Mouse (Mus musculus) liver, embryonic 14.5 days (tissue): ENCODE measurements around the gene BC055324. TPM values are rescaled to one million over a fixed set of nuclear protein-coding genes. Genes with fewer than 3 reads are reported as not detected.
A peak's percentile ranks its signal among the peaks of the same experiment; 100 is the strongest.

Experiments
- ATAC-seq: fragments of 200-750 bp; cut with Nextera tagmentation; 2 replicates; pipeline ENCODE4 v1.8.0; 2017; ENCODE audit warnings: moderate number of reproducible peaks, mild to moderate bottlenecking, moderate library complexity; ENCODE audit not compliant: insufficient read depth
- DNase-seq, 3 experiments: peaks; one replicate each; pipeline ENCODE4 v3.0.0-alpha.2; 2012 to 2013; ENCODE audit warnings: low read depth in 3 of 3, low spot score in 3 of 3
- H3K27ac ChIP-seq: fragments of 300-500 bp; sonication (generic); 2 replicates; pipeline ENCODE4 v1.5.1; 2014; ENCODE audit warnings: moderate library complexity, mild to moderate bottlenecking, control low read depth, inconsistent platforms
- H3K27me3 ChIP-seq: fragments of 300-500 bp; sonication (generic); 2 replicates; pipeline ENCODE4 v1.6.1; 2014; ENCODE audit warnings: mild to moderate bottlenecking, low read length, moderate library complexity; ENCODE audit not compliant: control insufficient read depth, insufficient read depth
- H3K36me3 ChIP-seq: fragments of 300-500 bp; sonication (generic); replicated peaks from 2 replicates; pipeline ENCODE4 v1.6.1; 2014; ENCODE audit warnings: low read depth; ENCODE audit not compliant: control insufficient read depth, insufficient read depth
- H3K4me1 ChIP-seq, 2 experiments: fragments of 200-500 bp in 1 of 2; fragments of 300-500 bp in 1 of 2; sonication (generic) in 1 of 2; replicated peaks; 2 replicates each; pipeline ENCODE4 v1.6.1; 2012 to 2014; ENCODE audit warnings: antibody characterized with exemption in 1 of 2, inconsistent platforms in 1 of 2, low read length in 1 of 2; ENCODE audit not compliant: control insufficient read depth in 2 of 2, insufficient read depth in 2 of 2
- H3K4me2 ChIP-seq: fragments of 300-500 bp; sonication (generic); 2 replicates; pipeline ENCODE4 v1.6.1; 2014; ENCODE audit warnings: low read depth, mild to moderate bottlenecking, control low read depth, moderate library complexity
- H3K4me3 ChIP-seq, 2 experiments: fragments of 200-500 bp in 1 of 2; fragments of 300-500 bp in 1 of 2; sonication (generic) in 1 of 2; 2 replicates each; pipeline ENCODE4 v1.5.1; 2012 to 2014; ENCODE audit warnings: low read depth in 2 of 2, low read length in 2 of 2, mild to moderate bottlenecking in 2 of 2, control low read depth in 1 of 2, inconsistent platforms in 1 of 2, moderate library complexity in 1 of 2; ENCODE audit not compliant: insufficient read depth in 1 of 2
- H3K9ac ChIP-seq: fragments of 300-500 bp; sonication (generic); replicated peaks from 2 replicates; pipeline ENCODE4 v1.6.1; 2014; ENCODE audit warnings: mild to moderate bottlenecking, control low read depth, moderate library complexity
- H3K9me3 ChIP-seq: fragments of 300-500 bp; sonication (generic); 2 replicates; pipeline ENCODE4 v1.6.1; 2016; ENCODE audit warnings: low read length, mixed read lengths; ENCODE audit not compliant: control insufficient read depth
- CTCF ChIP-seq: IDR thresholded peaks from 2 replicates; pipeline ENCODE4 v1.5.1; 2016; ENCODE audit warnings: antibody characterized with exemption, low read depth, control low read depth
- EP300 ChIP-seq: IDR thresholded peaks from 2 replicates; pipeline ENCODE4 v1.6.1; 2016; ENCODE audit warnings: antibody characterized with exemption, low read depth
- whole genome bisulfite sequencing: fragments of 180-500 bp; shearing (Covaris S2); extraction: QIAGEN DNeasy Blood & Tissue Kit; methylation state at CpG from one replicate; pipeline ENCODE4 v1.1.7; 2014; ENCODE audit not compliant: insufficient replicate concordance; 5-methylcytosine and 5-hydroxymethylcytosine counted together
- polyA plus RNA-seq, 2 experiments: library from polyadenylated mRNA; depleted of rRNA in 1 of 2; stranded (reverse) in 1 of 2; unstranded in 1 of 2; fragments of >200 nt; fragmentation: Nextera tagmentation in 1 of 2; extraction: Ambion mirVana in 1 of 2; gene quantifications; 2 replicates each; pipeline versions ENCODE4 v1.2.1 to v1.2.3; 2012 to 2014

The BC055324 gene
- polyA plus RNA-seq, 2 experiments, result 7.9 to 10.0 TPM

DNA sequence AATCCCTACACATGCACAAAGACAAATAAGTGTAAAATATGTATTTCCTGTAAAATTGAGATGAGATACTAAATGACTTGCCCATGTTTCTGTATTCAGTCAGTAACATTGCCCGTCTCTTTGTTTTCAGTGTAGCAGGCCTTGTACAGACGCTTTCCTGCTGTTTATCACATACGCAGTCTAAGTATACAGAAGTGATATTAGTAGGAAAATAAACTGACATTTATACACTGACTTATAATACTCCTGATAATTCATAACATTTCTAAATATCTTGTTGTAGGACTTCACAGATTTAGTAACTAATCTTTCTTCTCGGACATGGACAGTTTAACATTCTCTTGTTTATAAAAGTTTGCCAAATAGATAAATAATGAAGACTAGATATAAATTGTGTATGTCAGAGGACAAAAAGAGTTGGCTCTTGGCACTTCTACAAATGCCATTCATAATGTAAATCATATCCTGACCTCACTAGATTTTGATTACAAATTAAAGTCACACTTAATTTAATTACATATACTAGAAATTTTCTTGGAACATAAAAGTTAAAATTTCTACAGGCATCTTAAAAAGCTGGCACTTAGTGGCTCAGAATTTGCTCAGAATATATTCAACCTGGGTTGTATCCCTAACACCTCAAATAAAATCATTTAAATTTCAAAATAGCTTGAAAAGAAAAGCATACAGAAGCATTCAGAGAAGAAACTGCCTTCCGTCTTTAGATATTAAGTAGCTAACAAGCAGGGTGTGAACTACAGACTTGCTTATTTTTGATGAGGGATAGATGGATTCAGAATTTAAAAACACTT lies 77.0 kb downstream of the BC055324 start:
- no peak for DNase-seq
- no peak for ATAC-seq
- Histone ChIP-seq H3K9ac (no peak overlapping the region), H3K4me2 (no peak overlapping the region), H3K4me3 (no peak overlapping the region), H3K36me3 (no peaks in the 10 kb centered on the region), H3K4me1 (no peaks in the 10 kb centered on the region), H3K27me3 (no peaks in the 10 kb centered on the region), H3K9me3 (no peaks in the 10 kb centered on the region), H3K27ac (no peak overlapping the region)
- TF ChIP-seq EP300 (no peak), CTCF (no peak)
- 72% methylated on average over 5 of the region's 5 CpGs for WGBS

DNA sequence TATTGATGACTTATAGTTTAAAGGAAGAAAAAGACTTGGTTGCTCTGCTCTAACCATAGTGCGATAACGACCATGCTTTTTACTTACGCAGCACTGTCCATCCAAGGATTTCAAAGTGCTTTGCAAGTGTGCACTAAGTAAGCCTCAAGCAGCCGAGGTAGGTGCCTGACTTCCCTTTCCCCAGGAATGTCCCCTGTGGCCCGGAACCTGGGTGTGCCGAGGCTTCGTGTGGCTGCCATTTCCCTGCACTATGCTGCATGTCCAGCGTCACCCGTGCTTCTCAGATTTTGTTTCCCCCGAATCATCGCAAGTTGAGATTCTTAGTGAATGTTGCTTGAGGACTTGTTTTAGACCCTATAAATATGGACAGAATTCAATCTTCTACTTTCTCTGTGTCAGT lies 82.6 kb downstream of the BC055324 start:
- WGBS, result 80% methylated on average over 11 of the region's 11 CpGs
- no peaks in the 10 kb centered on the region for H3K36me3 ChIP-seq
- H3K4me1 ChIP-seq, result no peaks in the 10 kb centered on the region
- no peak for ATAC-seq
- no peak overlapping the region for H3K4me2 ChIP-seq
- no peak for DNase-seq
- H3K4me3 ChIP-seq, result no peak overlapping the region
- no peaks in the 10 kb centered on the region for H3K9me3 ChIP-seq
- no peaks in the 10 kb centered on the region for H3K27me3 ChIP-seq
- no peak overlapping the region for H3K27ac ChIP-seq
- H3K9ac ChIP-seq, result no peak overlapping the region
- TF ChIP-seq CTCF (no peak), EP300 (no peak)

DNA sequence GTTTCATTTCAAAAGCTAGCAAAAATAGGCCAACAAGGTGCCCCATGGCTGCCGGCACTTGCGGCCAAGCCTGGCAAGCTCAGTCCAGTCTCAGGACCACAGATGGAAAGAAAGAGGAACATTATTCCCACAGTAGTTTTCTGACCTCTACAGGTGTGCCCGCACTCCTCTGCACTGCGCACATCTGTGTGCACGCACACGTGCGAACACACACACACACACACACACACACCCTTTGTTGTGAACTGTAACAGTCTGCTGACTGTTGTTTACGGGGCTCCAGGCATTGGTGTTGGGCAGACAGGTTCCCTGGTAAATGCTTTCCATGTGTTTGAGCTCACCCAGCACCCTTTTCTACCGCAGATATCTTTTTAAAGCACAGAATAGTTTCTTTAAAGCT lies 83.8 kb downstream of the BC055324 start:
- DNase-seq (no peak), ATAC-seq (0 out of 2 replicates have a peak, but pooled peaks have one; percentile 26)
- Histone ChIP-seq H3K36me3 (no peaks in the 10 kb centered on the region), H3K4me3 (no peak overlapping the region), H3K4me1 (no peaks in the 10 kb centered on the region), H3K9me3 (no peaks in the 10 kb centered on the region), H3K4me2 (no peak overlapping the region), H3K27me3 (no peaks in the 10 kb centered on the region), H3K9ac (no peak overlapping the region), H3K27ac (no peak overlapping the region)
- 78% methylated on average over 9 of the region's 9 CpGs for WGBS
- TF ChIP-seq EP300 (no peak), CTCF (no peak)

DNA sequence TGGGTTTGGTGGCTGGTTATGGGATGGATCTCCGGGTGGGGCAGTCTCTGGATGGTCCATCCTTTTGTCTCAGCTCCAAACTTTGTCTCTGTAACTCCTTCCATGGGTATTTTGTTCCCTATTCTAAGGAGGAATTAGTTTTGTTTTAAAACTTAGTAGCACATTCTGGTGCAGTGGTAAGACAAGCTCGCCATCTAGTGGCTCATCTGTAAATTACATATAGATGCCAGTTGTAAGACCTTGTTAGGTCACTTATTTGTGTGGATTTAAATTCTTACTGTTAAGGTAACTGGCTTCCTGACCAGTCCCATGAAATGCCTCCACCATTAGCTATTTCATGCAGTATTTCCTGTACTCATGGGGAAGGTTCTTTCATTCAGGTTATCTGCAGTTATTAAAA lies 84.3 kb downstream of the BC055324 start:
- TF ChIP-seq CTCF, result peak; percentile 59; the same call in 1 of the 2 replicates
- no peak for TF ChIP-seq EP300
- no peak; the same call in 1 of the 2 replicates for ATAC-seq

DNA sequence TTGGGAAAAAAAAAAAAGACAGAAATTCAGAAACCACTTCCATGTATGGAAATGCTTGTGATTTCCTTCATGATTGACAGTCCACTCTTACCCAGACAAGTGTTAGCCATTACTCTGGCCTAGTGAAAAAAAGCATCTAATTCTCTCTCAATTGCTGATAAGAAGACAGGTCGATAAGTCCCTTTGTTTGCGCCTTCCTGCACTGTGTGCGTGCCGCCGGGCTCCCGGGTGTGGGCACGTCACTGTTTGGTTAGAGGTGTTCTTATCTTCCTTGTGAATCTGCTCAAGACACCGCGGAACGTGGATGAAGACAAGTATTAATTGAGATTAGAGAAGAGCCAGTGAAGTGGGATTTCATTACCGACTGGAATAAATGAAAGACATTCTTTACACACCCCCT lies 86.2 kb downstream of the BC055324 start:
- no peak overlapping the region for H3K4me2 ChIP-seq
- 31% methylated on average over 11 of the region's 11 CpGs for WGBS
- H3K27me3 ChIP-seq, result no peaks in the 10 kb centered on the region
- DNase-seq (no peak), ATAC-seq (no peak)
- no peak overlapping the region for H3K27ac ChIP-seq
- TF ChIP-seq CTCF (no peak), EP300 (no peak)
- H3K4me1 ChIP-seq, result no peaks in the 10 kb centered on the region
- no peak overlapping the region for H3K9ac ChIP-seq
- no peaks in the 10 kb centered on the region for H3K36me3 ChIP-seq
- H3K9me3 ChIP-seq, result no peaks in the 10 kb centered on the region
- no peak overlapping the region for H3K4me3 ChIP-seq

More for the DNA sequence above, 84.3 kb downstream of the BC055324 start:
- 3% methylated on average over 2 of the region's 2 CpGs for WGBS
- Histone ChIP-seq H3K4me2 (no peak overlapping the region), H3K9me3 (no peaks in the 10 kb centered on the region), H3K4me3 (no peak overlapping the region), H3K27ac (no peak overlapping the region), H3K36me3 (no peaks in the 10 kb centered on the region), H3K27me3 (no peaks in the 10 kb centered on the region), H3K4me1 (no peaks in the 10 kb centered on the region), H3K9ac (no peak overlapping the region)
- no peak for DNase-seq
